Mouse (Mus musculus) kidney, adult 2 months (tissue): ENCODE data around the gene Fam178b. TPM values are rescaled to one million over a fixed set of nuclear protein-coding genes. Genes with fewer than 3 reads are reported as not detected.

Experiments
- DNase-seq: peaks from one replicate; pipeline ENCODE4 v3.0.0; 2021
- H3K27ac ChIP-seq: fragments of 200-500 bp; 2 replicates; pipeline ENCODE4 v1.5.1; 2012; ENCODE audit warnings: low read depth, low read length, control low read depth, inconsistent platforms; ENCODE audit not compliant: insufficient read depth
- H3K27me3 ChIP-seq: fragments of 200-500 bp; replicated peaks from 2 replicates; pipeline ENCODE4 v1.6.1; 2012; ENCODE audit warnings: mild to moderate bottlenecking, moderate library complexity, low read length, inconsistent platforms; ENCODE audit not compliant: control insufficient read depth, insufficient read depth
- H3K36me3 ChIP-seq: fragments of 200-500 bp; 2 replicates; pipeline ENCODE4 v1.6.1; 2012; ENCODE audit warnings: mild to moderate bottlenecking, moderate library complexity, low read length, inconsistent platforms; ENCODE audit not compliant: control insufficient read depth, insufficient read depth
- H3K4me1 ChIP-seq: fragments of 200-500 bp; 2 replicates; pipeline ENCODE4 v1.6.1; 2011; ENCODE audit warnings: low read length; ENCODE audit not compliant: control insufficient read depth, insufficient read depth
- H3K4me3 ChIP-seq: fragments of 200-500 bp; 2 replicates; pipeline ENCODE4 v1.5.1; 2011; ENCODE audit warnings: mild to moderate bottlenecking, low read depth, low read length, control low read depth; ENCODE audit not compliant: insufficient read depth
- CTCF ChIP-seq: fragments of 200-500 bp; conservative IDR thresholded peaks from 2 replicates; pipeline ENCODE4 v1.5.1; 2011; ENCODE audit warnings: low read depth, mild to moderate bottlenecking, control low read depth, low read length, moderate library complexity, mixed read lengths; ENCODE audit not compliant: insufficient read depth, insufficient read length
- POLR2A ChIP-seq: fragments of 200-500 bp; IDR thresholded peaks from one replicate; pipeline ENCODE4 v1.6.1; 2011; ENCODE audit warnings: low read depth, low read length, control low read depth
- WGBS: fragments of 180-500 bp; shearing (Covaris S2); methylation state at CpG from one replicate; pipeline ENCODE4 v1.1.7; 2018; 5-methylcytosine and 5-hydroxymethylcytosine counted together
- polyA plus RNA-seq: library from polyadenylated mRNA; depleted of rRNA; stranded (reverse); fragments of >200 nt; gene quantifications from 2 replicates; pipeline ENCODE4 v1.2.3, GENCODE M21; 2012

Fam178b gene
- polyA plus RNA-seq, 1 experiment = 1.1 TPM

DNA sequence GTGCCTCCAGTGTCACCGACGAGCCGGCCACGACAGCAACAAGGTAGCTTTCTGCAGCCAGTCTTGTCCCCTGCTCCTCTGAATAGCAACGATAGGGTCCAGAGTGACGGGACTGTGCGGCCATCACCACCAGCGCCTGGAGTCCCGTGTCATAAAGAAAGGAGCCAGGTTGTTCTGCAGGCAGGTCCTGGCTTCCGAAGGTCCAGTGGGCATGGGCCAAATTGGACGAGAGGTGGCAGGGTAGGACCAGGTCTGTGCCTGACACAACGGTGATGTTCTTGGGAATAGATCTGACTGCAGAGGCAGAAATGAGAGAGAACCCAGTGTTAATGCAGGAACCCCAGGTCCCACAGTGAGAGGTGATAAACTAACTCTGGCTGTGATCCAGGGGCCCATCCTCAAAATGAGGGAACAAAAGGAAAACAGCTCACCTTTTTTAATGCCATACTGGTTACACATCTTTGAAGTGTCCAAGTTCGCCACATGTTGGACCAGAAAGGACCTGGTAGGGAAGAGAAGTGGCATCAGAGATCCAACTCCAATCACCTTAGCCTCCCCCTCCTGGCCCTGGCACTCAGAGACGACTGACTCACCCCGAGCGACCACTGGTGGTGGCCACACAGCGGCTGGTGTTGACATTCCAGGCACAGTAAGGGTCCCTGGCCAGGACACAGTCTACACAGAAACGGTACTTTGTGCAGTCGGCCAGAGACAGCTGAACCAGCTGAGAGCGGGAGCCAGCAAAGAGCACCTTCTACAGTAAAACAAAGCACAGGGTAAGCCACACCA lies 132.7 kb downstream of the Fam178b start:
- no peak for DNase-seq
- WGBS = 74% methylated on average over 20 of the region's 20 CpGs
- H3K36me3 ChIP-seq = no peaks in the 10 kb centered on the region
- no peak; the same call in 1 of the 2 replicates for TF ChIP-seq CTCF
- no peak for TF ChIP-seq POLR2A
- H3K4me3 ChIP-seq = no peak overlapping the region
- no peak overlapping the region for H3K27ac ChIP-seq
- peaks cover 3% of the 10 kb centered on the region; the same call in 1 of the 2 replicates for H3K4me1 ChIP-seq
- no peaks in the 10 kb centered on the region for H3K27me3 ChIP-seq

GRCm38 (mm10) chr1:36549491-36549890 lies 133.5 kb downstream of the Fam178b start:
- Histone ChIP-seq H3K4me1 (peaks cover 3% of the 10 kb centered on the region; the same call in 1 of the 2 replicates), H3K4me3 (no peak overlapping the region), H3K27me3 (no peaks in the 10 kb centered on the region), H3K36me3 (no peaks in the 10 kb centered on the region), H3K27ac (no peak overlapping the region)
- WGBS = 66% methylated on average over 18 of the region's 18 CpGs
- TF ChIP-seq POLR2A (no peak), CTCF (no peak)
- no peak for DNase-seq

- DNase-seq = no peak
- Histone ChIP-seq H3K36me3 (no peaks in the 10 kb centered on the region), H3K4me3 (no peak overlapping the region), H3K27ac (no peak overlapping the region), H3K27me3 (no peaks in the 10 kb centered on the region), H3K4me1 (peaks cover 5% of the 10 kb centered on the region; the same call in 1 of the 2 replicates)
- no peak for TF ChIP-seq CTCF
- no peak for TF ChIP-seq POLR2A
- WGBS = 65% methylated on average over 8 of the region's 8 CpGs
Measured at GRCm38 (mm10) chr1:36548771-36549170, 134.2 kb downstream of the Fam178b start.

DNA sequence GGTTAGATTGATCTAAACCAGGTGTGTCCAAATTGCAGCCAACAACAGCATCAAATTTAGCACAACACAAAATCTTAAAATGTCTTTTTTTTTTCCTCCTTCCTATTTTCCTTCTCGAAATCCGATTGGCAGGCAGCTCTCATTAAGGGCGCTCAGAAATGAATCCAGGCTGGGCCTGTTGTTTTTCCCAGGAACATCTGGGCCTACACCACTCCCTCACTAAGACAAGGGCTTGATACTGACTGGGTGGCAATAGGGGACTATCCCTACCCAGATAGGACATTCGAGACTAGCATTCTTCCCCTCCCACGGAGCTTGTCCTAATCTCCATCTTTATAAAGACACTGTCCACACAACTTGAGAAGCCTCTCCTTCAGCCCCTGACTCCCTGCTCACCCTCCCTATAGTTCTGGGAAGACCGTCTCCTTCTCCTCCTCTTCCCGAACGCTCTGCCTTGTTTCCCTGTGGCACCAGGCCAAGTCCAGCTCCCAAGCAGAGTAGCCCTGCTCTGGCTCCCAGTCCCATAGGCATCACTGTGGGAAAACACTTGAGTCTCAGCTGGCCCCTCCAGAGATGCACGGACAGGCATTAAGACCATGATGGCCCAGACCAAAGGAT lies 134.9 kb downstream of the Fam178b start:
- Histone ChIP-seq H3K4me3 (no peak overlapping the region), H3K27ac (no peak overlapping the region), H3K4me1 (peaks cover 5% of the 10 kb centered on the region; the same call in 1 of the 2 replicates), H3K36me3 (no peaks in the 10 kb centered on the region), H3K27me3 (no peaks in the 10 kb centered on the region)
- TF ChIP-seq CTCF (no peak), POLR2A (no peak)
- 41% methylated on average over 9 of the region's 9 CpGs for WGBS
- peak; percentile 57 for DNase-seq

- H3K27ac ChIP-seq = peak within 1 kb of the TSS; percentile 24; the same call in 1 of the 2 replicates
- H3K27me3 ChIP-seq = no peaks in the 10 kb centered on the region
- H3K4me1 ChIP-seq = peaks cover 5% of the 10 kb centered on the region; the same call in 1 of the 2 replicates
- H3K36me3 ChIP-seq = no peaks in the 10 kb centered on the region
- TF ChIP-seq POLR2A = peak; percentile 74
- peak; percentile 100; the same call in 1 of the 2 replicates for TF ChIP-seq CTCF
- peak; percentile 99 for DNase-seq
- under 1% methylated on average over 43 of the region's 43 CpGs for WGBS
- peak within 1 kb of the TSS; percentile 66 for H3K4me3 ChIP-seq
Measured at GRCm38 (mm10) chr1:36546888-36547471, 136.0 kb downstream of the Fam178b start, which contains the start of gene Ankrd39. Gene Ankrd39, minus strand, starts transcription at chr1:36547445.

DNA sequence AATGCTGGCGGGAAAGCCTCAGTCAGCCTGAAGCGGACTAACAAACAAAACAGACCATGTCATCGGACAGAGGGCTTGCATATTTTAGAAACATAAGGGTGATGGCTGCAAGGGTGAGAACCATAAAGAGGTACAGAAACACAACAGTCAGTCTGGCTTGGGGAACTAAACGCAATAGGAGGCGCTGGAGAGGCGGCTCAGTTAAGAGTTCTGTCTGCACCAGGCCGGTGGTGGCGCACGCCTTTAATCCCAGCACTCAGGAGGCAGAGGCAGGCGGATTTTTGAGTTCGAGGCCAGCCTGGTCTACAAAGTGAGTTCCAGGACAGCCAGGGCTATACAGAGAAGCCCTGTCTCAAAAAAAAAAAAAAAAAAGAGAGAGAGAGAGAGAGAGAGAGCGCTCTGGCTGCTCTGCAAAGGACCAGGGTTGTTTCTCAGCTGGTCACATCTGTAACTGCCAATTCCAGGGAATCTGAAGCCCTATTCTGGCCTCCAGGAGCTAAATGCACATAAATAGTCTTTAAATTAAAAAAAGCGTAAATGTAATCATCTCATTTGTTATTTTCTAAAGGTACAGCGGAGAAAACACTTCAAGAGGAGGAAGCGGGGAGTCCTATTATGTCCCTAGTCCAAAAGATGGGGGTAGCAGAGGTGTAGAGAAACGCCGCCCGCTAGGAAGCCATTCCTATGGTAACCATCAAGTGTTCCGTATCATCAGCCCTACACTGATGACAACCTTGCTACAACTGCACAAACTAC lies 137.0 kb downstream of the Fam178b start:
- TF ChIP-seq POLR2A (no peak), CTCF (no peak)
- Histone ChIP-seq H3K27ac (no peak overlapping the region), H3K4me1 (peaks cover 5% of the 10 kb centered on the region; the same call in 1 of the 2 replicates), H3K4me3 (peak overlapping the region; percentile 66), H3K36me3 (no peaks in the 10 kb centered on the region), H3K27me3 (no peaks in the 10 kb centered on the region)
- DNase-seq = no peak
- WGBS = 76% methylated on average over 19 of the region's 19 CpGs
